Mouse (Mus musculus) layer of hippocampus, adult 9-10 months (tissue): ENCODE data around the gene Gm28539.
"Not testable (repeated sequence)": the region's sequence is repeated elsewhere in the genome, so short reads cannot be mapped to it uniquely, and the experiment has no call there.

Experiments
- DNase-seq: peaks from one replicate; pipeline ENCODE4 v3.0.0; 2022; ENCODE audit warnings: low spot score

Gm28539 gene

GRCm38 (mm10) chr16:18969420-18970128 lies 133.2 kb downstream of the Gm28539 start:
- no peak for DNase-seq

- DNase-seq = no peak
Measured at GRCm38 (mm10) chr16:18970837-18971236, 134.5 kb downstream of the Gm28539 start.

- not testable (repeated sequence) for DNase-seq
Measured at GRCm38 (mm10) chr16:18975665-18976064, 139.3 kb downstream of the Gm28539 start.

GRCm38 (mm10) chr16:18976315-18976714 lies 139.9 kb downstream of the Gm28539 start:
- DNase-seq = no peak

- DNase-seq = no peak
Measured at GRCm38 (mm10) chr16:18986381-18986780, 150.0 kb downstream of the Gm28539 start.

- no peak for DNase-seq
Measured at GRCm38 (mm10) chr16:18986860-18987259, 150.5 kb downstream of the Gm28539 start.

GRCm38 (mm10) chr16:19002610-19003389 lies 166.4 kb downstream of the Gm28539 start:
- not testable (repeated sequence) for DNase-seq

GRCm38 (mm10) chr16:19003757-19004156 lies 167.4 kb downstream of the Gm28539 start:
- DNase-seq = no peak

GRCm38 (mm10) chr16:19005298-19005697 lies 168.9 kb downstream of the Gm28539 start:
- no peak for DNase-seq
